Mouse (Mus musculus) adrenal gland, postnatal 10 days (tissue): Measurements from ENCODE around the gene Hsd17b10. TPM values are rescaled to one million over a fixed set of nuclear protein-coding genes. Genes with fewer than 3 reads are reported as not detected.

Source experiments
- DNase-seq: peaks from one replicate; pipeline ENCODE4 v3.0.0; 2021; ENCODE audit warnings: mixed read lengths
- long read RNA-seq, 2 experiments: library from polyadenylated mRNA; stranded (forward); transcript quantifications; one replicate each; pipeline ENCODE4 v2.0.0; 2021
- total RNA-seq, 2 experiments: library from RNA; stranded (reverse); gene quantifications; 2 replicates each; pipeline ENCODE4 v1.2.3; 2021

Gene Hsd17b10
- 100 to 1,000 TPM; 222 to 238 TPM for total RNA-seq
- long read RNA-seq, experiment 1, transcript Hsd17b10-201 (6 exons, 962 nt), result major isoform, 294 of 310 reads
- long read RNA-seq, experiment 1, transcript Hsd17b10-204 (5 exons, 1,001 nt), result minor isoform, 8 of 310 reads
- long read RNA-seq, experiment 1, partial matches to known transcripts, result 2 of 310 reads
- long read RNA-seq, experiment 1, other reads (novel, unspliced or antisense), result 5 of 310 reads
- long read RNA-seq, experiment 2, transcript Hsd17b10-201 (6 exons, 962 nt), result major isoform, 174 of 182 reads
- long read RNA-seq, experiment 2, partial matches to known transcripts, result 2 of 182 reads
- long read RNA-seq, experiment 2, other reads (novel, unspliced or antisense), result 0 of 182 reads

DNA sequence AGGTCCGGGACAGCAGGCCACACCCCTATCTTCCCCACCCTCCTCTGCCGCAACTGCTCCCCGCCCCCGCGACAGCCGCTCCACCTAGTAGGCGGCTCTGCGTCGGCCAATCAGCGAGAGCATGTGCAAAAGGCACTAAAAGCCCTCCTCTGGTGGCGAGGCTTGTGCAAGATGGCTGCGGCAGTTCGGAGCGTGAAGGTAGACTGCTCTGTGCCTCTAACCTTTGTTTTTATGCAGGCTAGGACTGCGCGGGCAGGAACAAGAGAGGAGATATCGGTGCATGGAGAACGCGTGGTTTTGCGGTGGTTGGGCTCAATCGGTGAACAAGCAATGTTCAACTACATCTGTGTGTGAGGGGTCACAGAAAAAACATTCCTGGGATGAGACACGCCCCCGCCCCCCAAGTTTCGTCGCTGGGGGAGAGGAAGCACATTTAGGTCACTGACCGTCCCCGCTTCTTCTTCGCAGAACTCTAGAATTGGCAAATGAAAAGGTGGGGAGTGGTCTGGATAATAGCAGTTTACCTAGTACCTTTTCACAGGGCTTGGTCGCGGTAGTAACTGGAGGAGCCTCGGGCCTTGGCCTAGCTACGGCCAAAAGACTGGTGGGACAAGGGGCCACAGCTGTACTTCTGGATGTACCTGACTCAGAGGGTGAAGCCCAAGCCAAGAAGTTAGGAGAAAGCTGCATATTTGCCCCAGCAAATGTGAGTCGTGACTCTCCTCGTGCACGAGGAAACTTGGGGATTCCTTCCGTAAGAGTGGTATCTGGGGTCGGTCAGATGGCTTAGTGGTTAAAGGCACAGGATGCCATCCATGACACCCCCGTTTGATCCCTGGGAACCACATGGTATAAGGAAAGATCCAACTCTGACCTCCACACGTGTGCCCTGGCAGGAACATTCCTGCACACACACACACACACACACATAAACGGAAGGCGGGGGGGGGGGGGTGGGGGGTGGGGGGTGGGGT lies at the start of gene Hsd17b10:
TSS of gene Hsd17b10 (plus strand) at position 109 of the 974 bp plus-strand sequence.
- peak; percentile 90 for DNase-seq

DNA sequence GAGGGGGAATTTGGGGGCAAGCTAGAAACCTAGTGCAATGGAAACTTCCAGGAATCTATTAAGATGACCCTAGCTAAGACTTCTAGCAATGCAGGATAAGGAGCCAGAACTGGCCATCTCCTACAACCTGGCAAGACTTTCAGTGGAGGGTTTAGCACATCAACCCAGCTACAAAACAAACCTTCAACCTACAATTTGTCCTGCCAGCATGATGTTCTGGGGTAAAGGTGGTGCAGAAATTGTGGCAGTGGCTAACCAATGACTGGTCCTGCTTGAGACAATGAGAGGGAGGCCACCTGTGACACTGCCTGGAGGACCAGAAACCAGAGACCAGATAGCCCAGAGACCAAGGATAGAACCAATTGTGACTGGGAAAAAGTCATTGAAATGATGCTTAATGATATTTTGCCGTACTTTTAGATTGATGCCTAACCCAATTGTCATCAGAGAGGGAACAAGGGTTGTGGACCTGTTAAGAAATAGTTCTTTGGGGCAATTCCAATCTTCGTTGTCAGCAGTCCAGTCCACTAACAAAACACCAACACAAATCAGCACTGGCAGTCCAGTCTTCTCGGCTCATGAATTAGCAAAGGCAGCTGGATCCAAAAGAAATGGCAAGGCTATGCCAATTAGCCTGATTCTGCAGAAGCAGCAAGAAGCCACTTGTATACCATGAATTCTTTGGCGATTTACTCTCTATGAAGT lies 2.5 kb upstream of the Hsd17b10 start:
- no peak for DNase-seq

DNA sequence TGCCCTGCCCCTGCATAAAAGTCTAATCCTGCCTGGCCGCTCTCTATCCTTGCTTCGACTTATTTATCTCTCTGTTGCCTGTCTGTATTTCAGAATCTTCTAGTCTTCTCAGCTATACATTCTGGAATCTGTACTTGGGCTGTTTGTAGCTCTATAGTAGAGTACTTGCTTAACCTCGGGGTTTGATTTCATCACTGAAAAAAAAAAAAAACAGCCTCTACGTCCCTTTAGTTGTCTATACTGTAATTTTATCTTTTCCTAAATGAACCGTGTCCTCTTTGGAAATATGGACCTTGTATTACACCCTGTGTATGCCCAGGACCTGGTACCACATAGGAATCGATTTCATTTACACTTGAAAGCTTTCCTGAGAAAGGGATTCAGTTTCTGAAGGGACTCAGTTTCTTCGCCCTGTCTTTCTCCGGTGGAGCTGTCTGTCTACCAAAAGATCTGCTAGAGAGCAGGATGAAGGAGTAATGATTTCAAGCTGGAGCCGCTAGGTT lies 412 bp upstream of the Hsd17b10 start:
- no peak for DNase-seq

DNA sequence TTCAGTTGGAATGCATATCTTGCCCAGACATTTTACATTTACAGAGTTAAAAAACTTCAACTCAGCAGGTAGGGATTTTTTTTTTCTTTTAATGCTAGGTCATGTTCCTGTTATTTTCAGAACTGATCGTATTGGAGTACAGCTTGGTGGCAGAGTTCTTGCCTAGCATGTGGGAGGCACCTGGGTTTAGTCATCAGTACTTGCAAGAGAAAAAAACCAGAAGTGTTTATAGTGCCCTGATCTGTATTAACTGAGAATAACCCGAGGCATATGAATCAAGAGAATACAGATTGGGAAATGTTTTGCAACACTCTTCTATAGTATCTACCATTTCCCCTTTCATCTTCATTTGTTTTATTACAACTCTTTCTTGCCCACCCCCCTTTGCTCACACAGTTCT lies 1.2 kb downstream of the Hsd17b10 start:
- DNase-seq, result no peak

- DNase-seq, result no peak
Measured at GRCm38 (mm10) chrX:152007863-152008262, 6.2 kb downstream of the Hsd17b10 start.

DNA sequence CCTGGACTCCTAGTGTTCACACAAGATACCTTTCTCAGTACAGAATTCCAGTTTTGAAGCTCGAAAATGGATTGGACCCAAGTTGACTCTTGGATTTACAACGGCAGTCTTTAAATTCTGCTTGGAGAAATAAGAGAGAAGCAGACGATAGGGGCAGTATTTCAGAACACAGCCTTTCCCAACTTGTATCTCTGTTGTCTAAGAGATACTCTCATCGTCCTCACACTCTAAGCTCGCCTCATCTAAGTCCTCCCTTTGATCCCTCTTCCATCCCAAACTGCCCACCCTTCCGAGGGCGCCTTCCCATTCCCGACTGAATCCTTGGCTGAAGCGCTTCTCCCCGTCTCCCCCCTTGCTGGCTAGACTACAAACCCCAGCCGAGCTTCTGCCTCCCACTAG lies 14.1 kb downstream of the Hsd17b10 start:
- DNase-seq, result no peak

- peak; percentile 91 for DNase-seq
Measured at GRCm38 (mm10) chrX:152016151-152017145, 14.8 kb downstream of the Hsd17b10 start, which contains the start of the genes Ribc1 and Smc1a. Ribc1 (minus strand) TSS chrX:152016295. Smc1a (plus strand) TSS chrX:152016428.

DNA sequence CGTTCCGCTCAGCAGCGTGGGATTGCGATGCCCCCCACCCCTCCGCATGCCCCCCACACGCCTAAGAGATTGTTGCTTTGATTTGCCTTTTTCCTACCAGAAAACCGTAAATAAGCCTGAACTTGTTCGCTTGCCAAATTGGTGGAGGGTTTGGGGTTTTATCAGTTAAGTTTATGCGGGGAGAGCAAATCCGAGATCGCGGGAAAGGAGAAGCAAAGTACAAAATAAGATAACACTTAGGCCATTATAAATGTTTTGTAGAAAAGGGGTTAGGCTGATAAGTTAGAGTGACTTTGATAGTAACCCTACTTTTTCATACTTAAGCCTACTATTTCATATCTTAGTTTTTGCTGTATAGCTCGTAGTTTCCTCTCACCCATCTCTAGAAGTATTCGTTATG lies 15.5 kb downstream of the Hsd17b10 start:
- DNase-seq, result no peak

DNA sequence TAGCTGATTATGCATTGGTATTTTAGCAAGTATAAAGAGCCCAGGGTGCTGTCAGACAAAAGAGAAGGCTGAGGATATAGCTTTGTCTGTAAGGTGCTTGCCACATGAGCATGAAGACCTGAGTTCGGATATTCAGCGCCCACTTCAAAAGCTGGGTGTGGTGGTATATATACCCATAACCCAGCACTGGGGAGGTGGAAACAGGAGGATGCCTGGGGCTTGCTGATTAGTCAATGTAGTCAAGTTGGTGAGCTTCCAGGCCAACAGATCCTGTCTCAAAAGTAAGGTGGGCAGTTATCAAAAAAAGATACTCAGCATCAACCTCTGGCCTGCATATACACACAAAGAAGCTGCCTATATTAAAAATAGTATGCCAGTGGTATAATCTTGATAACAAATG lies 17.6 kb downstream of the Hsd17b10 start:
- DNase-seq, result no peak

DNA sequence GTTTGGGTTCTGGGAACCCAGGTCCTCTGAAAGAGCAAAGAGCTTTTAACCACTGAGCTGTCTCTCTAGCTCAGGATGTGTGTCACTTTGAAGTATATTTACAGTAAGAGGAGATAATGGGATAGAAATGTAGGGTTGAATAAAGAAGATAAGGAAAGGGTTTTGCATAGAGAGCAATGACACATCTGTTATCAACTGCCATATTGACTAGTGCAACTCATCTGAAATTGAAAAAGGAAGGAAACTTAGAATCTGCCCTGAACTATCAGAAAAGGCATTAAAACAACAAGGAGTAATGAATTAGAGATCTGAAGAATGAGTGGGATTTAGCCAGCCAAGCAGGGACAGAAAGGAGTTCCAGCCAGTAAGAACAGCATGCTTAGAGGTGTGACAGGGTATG lies 38.2 kb downstream of the Hsd17b10 start:
- DNase-seq, result no peak

GRCm38 (mm10) chrX:152047230-152047629 lies 45.6 kb downstream of the Hsd17b10 start:
- DNase-seq, result no peak

DNA sequence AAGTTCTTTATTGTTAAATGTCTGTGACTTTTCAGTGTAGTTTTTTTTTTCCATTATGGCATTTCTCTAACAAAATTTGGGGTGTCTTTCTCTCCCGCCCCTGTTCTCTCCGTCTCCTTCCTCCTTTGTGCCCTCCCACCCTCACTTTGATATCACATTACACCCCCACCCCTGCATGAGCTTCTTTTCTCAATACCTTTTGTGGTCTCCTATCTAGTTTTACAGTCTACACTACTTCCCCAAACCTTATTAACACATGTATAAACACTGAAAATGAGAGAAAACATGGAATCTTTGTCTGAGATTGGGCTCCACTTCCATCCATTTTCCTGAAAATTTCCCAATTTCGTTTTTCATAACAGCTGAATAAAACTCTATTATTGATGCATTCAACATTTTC lies 50.9 kb downstream of the Hsd17b10 start:
- no peak for DNase-seq

Other genes with a start within 250 kb of the Hsd17b10 start
- gene Huwe1, start 201.0 kb upstream of the Hsd17b10 start, total RNA-seq, result 100 to 1,000 TPM; 152 to 202 TPM
- 1 to 10 TPM; 1.3 to 1.8 TPM for gene Ribc1, start 14.4 kb downstream of the Hsd17b10 start, total RNA-seq
- gene Smc1a, start 14.6 kb downstream of the Hsd17b10 start, total RNA-seq, result 10 to 100 TPM; 51.9 to 63.2 TPM
- 10 to 100 TPM; 25.3 to 30.0 TPM for gene Iqsec2, start 142.4 kb downstream of the Hsd17b10 start, total RNA-seq
- gene Kdm5c, start 231.2 kb downstream of the Hsd17b10 start, total RNA-seq, result 10 to 100 TPM; 52.9 to 72.5 TPM